Mouse (Mus musculus): ENCODE measurements at regions not wholly inside any gene's neighbourhood (a gene's known extent, or its start where the extent isn't known, plus 50 kb on each side); places are given as distances from the start of the nearest gene placed in this dataset.

- TF ChIP-seq POLR2A (IDR thresholded peaks at IDR 0.05; ENCODE audit: low read depth, low read length) (no peak), CTCF (IDR thresholded peaks at IDR 0.05; ENCODE audit: borderline replicate concordance, insufficient read depth, low read length) (no peak)
Measured at GRCm38 (mm10) chr3:147680299-147680698, 828.1 kb downstream of the Ttll7 start.

Data from embryonic fibroblast, embryonic 13.5 days (primary cell).